Comparison of ENCODE assay signal across 9 mouse cellular contexts in genomic region chr11:35770741-35771504, GRCm38 (mm10). TPM values are rescaled to one million over a fixed set of nuclear protein-coding genes. Genes with fewer than 3 reads are reported as not detected.
DNase-seq lines count a peak whose midpoint lies in the region; ATAC-seq and TF ChIP-seq lines count a peak whose summit lies in the region.
"Had no signal": no experiment of that assay in that cellular context is flagged by ENCODE, and none has a peak within 500 bp of the region (broad histone marks: within the 10 kb centered on the region; RNA-seq: fewer than 3 reads in every experiment).

No protein-coding gene starts in this region.

- 63% methylated on average over 9 of the region's 9 CpGs for WGBS in heart, embryonic 10.5 days
- 71% methylated on average over 9 of the region's 9 CpGs for WGBS in forebrain, embryonic 16.5 days
- 37% methylated on average over 9 of the region's 9 CpGs for WGBS in liver, postnatal 0 days (ENCODE audit: insufficient replicate concordance)

- H3K36me3 ChIP-seq in heart, embryonic 10.5 days, result peaks cover 8% of the 10 kb centered on the region; the same call in 1 of the 2 replicates
- H3K36me3 ChIP-seq in CH12.LX (replicated peaks in 1 of 2; ENCODE audit: control insufficient read depth in 1 of 2, insufficient read depth in 1 of 2, low read length in 1 of 2), result peaks cover 0 to 17% of the 10 kb centered on the region in 2 experiments
- no peaks in the 10 kb centered on the region for H3K36me3 ChIP-seq in forebrain, embryonic 16.5 days (ENCODE audit: control insufficient read depth, insufficient read depth)
- 0 out of 2 replicates have a peak, but pooled peaks cover 2% of the 10 kb centered on the region for H3K36me3 ChIP-seq in liver, postnatal 0 days (replicated peaks; ENCODE audit: insufficient read depth, low read length)

- TF ChIP-seq RAD21 in CH12.LX (IDR thresholded peaks at IDR 0.05; ENCODE audit: low read depth, low read length), result no peak

- dilution Hi-C loops in CH12.LX (cut with MboI; ENCODE audit: extremely low pct_ligation_motif_present, extremely low pct_unique_long_range_greater_than_20kb, low sequenced_read_pairs), result no loop called here

- no peak for TF ChIP-seq POLR2A in CH12.LX (IDR thresholded peaks at IDR 0.05; ENCODE audit: low read depth, low read length)

- peak overlapping the region; percentile 100 for H3K4me2 ChIP-seq in CH12.LX (ENCODE audit: insufficient read depth, low read depth, poor library complexity, severe bottlenecking)
- H3K4me2 ChIP-seq in forebrain, embryonic 16.5 days (ENCODE audit: low read length), result peak overlapping the region; percentile 84
- H3K4me2 ChIP-seq in liver, postnatal 0 days (ENCODE audit: low read depth, low read length), result peak overlapping the region; percentile 83

- TF ChIP-seq CTCF in CH12.LX (conservative IDR thresholded peaks at IDR 0.05 in 1 of 2, IDR thresholded peaks at IDR 0.05 in 1 of 2; ENCODE audit: low read depth in 2 of 2, low read length in 2 of 2), result no peak
- TF ChIP-seq CTCF in liver, postnatal 0 days (IDR thresholded peaks at IDR 0.05; ENCODE audit: low read depth), result no peak

- H3K4me1 ChIP-seq in heart, embryonic 10.5 days, result peaks cover 9% of the 10 kb centered on the region
- H3K4me1 ChIP-seq in CH12.LX (ENCODE audit: control insufficient read depth in 1 of 2, insufficient read depth in 2 of 2), result peaks cover 3 to 60% of the 10 kb centered on the region in 2 experiments; a peak in 3 of 4 replicates
- H3K4me1 ChIP-seq in forebrain, embryonic 16.5 days (replicated peaks; ENCODE audit: control insufficient read depth, insufficient read depth, low read length), result peaks cover 18% of the 10 kb centered on the region
- peaks cover 26% of the 10 kb centered on the region for H3K4me1 ChIP-seq in liver, postnatal 0 days (ENCODE audit: insufficient read depth)

- peak overlapping the region; percentile 90 for H3K4me3 ChIP-seq in heart, embryonic 10.5 days
- H3K4me3 ChIP-seq in CH12.LX (replicated peaks in 1 of 3; ENCODE audit: low read depth in 2 of 3, low read length in 2 of 3, poor library complexity in 1 of 3), result peak overlapping the region; percentile 68 to 100 (median 90)
- H3K4me3 ChIP-seq in forebrain, embryonic 16.5 days (replicated peaks; ENCODE audit: low read length), result peak overlapping the region; percentile 97
- H3K4me3 ChIP-seq in liver, postnatal 0 days (ENCODE audit: low read depth, low read length), result peak overlapping the region; percentile 71

- H3K27me3 ChIP-seq in heart, embryonic 10.5 days (ENCODE audit: insufficient read depth, poor library complexity, severe bottlenecking), result no peaks in the 10 kb centered on the region
- H3K27me3 ChIP-seq in CH12.LX (replicated peaks), result peaks cover 7% of the 10 kb centered on the region
- no peaks in the 10 kb centered on the region for H3K27me3 ChIP-seq in forebrain, embryonic 16.5 days (replicated peaks; ENCODE audit: control insufficient read depth, insufficient read depth, low read length)
- H3K27me3 ChIP-seq in liver, postnatal 0 days (ENCODE audit: insufficient read depth, low read length), result no peaks in the 10 kb centered on the region

- no peak for ATAC-seq in forebrain, embryonic 16.5 days
- ATAC-seq in liver, postnatal 0 days, result no peak

- DNase-seq in heart, embryonic 10.5 days (ENCODE audit: low spot score), result no peak
- DNase-seq in heart, adult 11 months, result no peak
- no peak for DNase-seq in CH12.LX (ENCODE audit: extremely low read depth)
- DNase-seq in liver, postnatal 0 days, result no peak
- no peak for DNase-seq in urinary bladder, adult 2 months (ENCODE audit: low spot score)
- DNase-seq in adrenal gland, postnatal 14 days, result no peak
- no peak for DNase-seq in T-cell, adult 2 months (ENCODE audit: low spot score)

- no peak for TF ChIP-seq EP300 in CH12.LX (IDR thresholded peaks at IDR 0.05; ENCODE audit: low read length)
- no peak for TF ChIP-seq EP300 in liver, postnatal 0 days (IDR thresholded peaks at IDR 0.05; ENCODE audit: low read depth)

- peak overlapping the region; percentile 99; the same call in 1 of the 2 replicates for H3K27ac ChIP-seq in heart, embryonic 10.5 days
- H3K27ac ChIP-seq in CH12.LX (ENCODE audit: insufficient read depth, low read depth), result no peak overlapping the region
- no peak overlapping the region for H3K27ac ChIP-seq in forebrain, embryonic 16.5 days (ENCODE audit: low read length)
- H3K27ac ChIP-seq in liver, postnatal 0 days (ENCODE audit: low read depth), result peak overlapping the region; percentile 89; the same call in 1 of the 2 replicates

- peak overlapping the region; percentile 93 for H3K9ac ChIP-seq in CH12.LX (ENCODE audit: insufficient read depth, low read depth)
- H3K9ac ChIP-seq in forebrain, embryonic 16.5 days (replicated peaks; ENCODE audit: low read depth, low read length), result peak overlapping the region; percentile 90
- H3K9ac ChIP-seq in liver, postnatal 0 days (replicated peaks), result peak overlapping the region; percentile 86

- H3K79me2 ChIP-seq in CH12.LX (replicated peaks; ENCODE audit: control insufficient read depth, extremely low read depth, insufficient read depth, poor library complexity, severe bottlenecking), result peaks cover 57% of the 10 kb centered on the region

- H3K9me3 ChIP-seq in heart, embryonic 10.5 days, result no peaks in the 10 kb centered on the region
- no peaks in the 10 kb centered on the region for H3K9me3 ChIP-seq in CH12.LX (replicated peaks; ENCODE audit: low read length)
- no peaks in the 10 kb centered on the region for H3K9me3 ChIP-seq in forebrain, embryonic 16.5 days (ENCODE audit: control insufficient read depth, low read length)
- no peaks in the 10 kb centered on the region for H3K9me3 ChIP-seq in liver, postnatal 0 days (ENCODE audit: low read length)

- in situ Hi-C loops in CH12.LX (cut with MboI; ENCODE audit: low pct_ligation_motif_present, low pct_unique_long_range_greater_than_20kb, low sequenced_read_pairs), result no loop called here

TF ChIP-seq in CH12.LX, 34 proteins besides CTCF, POLR2A, EP300 and RAD21:
- TF ChIP-seq BHLHE40 (IDR thresholded peaks at IDR 0.05; ENCODE audit: low read depth, low read length), result 0 out of 2 replicates have a peak, but pooled peaks have one; percentile 13
- no peak for TF ChIP-seq KAT2A (IDR thresholded peaks at IDR 0.05; ENCODE audit: insufficient replicate concordance, low read length)

RNA-seq across cellular contexts. Expression of gene Pank3, which starts 1.6 kb away (rescaled TPM):
- 9.4 and 10.7 TPM in 2 replicates for polyA plus RNA-seq in heart, embryonic 10.5 days (2016; fragmentation: Nextera tagmentation; extraction: Ambion mirVana)
- 18.2 and 22.7 TPM in 2 replicates for total RNA-seq in CH12.LX (2012; rRNA removed)
- 36.4 and 40.2 TPM in 2 replicates for total RNA-seq in CH12.LX (2014; rRNA removed)
- 19.6 and 22.5 TPM in 2 replicates for polyA plus RNA-seq in CH12.LX (2012; ENCODE audit: insufficient read length, low read depth)
- 24.4 and 28.8 TPM in 2 replicates for polyA plus RNA-seq in forebrain, embryonic 16.5 days (2015; fragmentation: Nextera tagmentation; extraction: Ambion mirVana)
- polyA plus RNA-seq in liver, postnatal 0 days (2015; fragmentation: Nextera tagmentation; extraction: Ambion mirVana), result 4.8 and 5.5 TPM in 2 replicates
- 16.7 and 17.9 TPM in 2 replicates for polyA plus RNA-seq in urinary bladder, adult 2 months (2012; rRNA removed)
- total RNA-seq in adrenal gland, postnatal 14 days (2021), result 46.8 and 51.4 TPM in 2 replicates

RNA-seq across cellular contexts. Expression of gene Fbll1, which starts 27.8 kb away (rescaled TPM):
- not detected in 2 replicates for polyA plus RNA-seq in heart, embryonic 10.5 days (2016; fragmentation: Nextera tagmentation; extraction: Ambion mirVana)
- total RNA-seq in CH12.LX (2012; rRNA removed), result not detected in 2 replicates
- not detected in 2 replicates for total RNA-seq in CH12.LX (2014; rRNA removed)
- polyA plus RNA-seq in CH12.LX (2012; ENCODE audit: insufficient read length, low read depth), result not detected in 2 replicates
- polyA plus RNA-seq in forebrain, embryonic 16.5 days (2015; fragmentation: Nextera tagmentation; extraction: Ambion mirVana), result 13.1 and 15.6 TPM in 2 replicates
- polyA plus RNA-seq in liver, postnatal 0 days (2015; fragmentation: Nextera tagmentation; extraction: Ambion mirVana), result not detected in 2 replicates
- 0.07 TPM in 1 of 2 replicates, not detected in the other for polyA plus RNA-seq in urinary bladder, adult 2 months (2012; rRNA removed)
- total RNA-seq in adrenal gland, postnatal 14 days (2021), result 0.67 and 0.83 TPM in 2 replicates
- polyA plus RNA-seq: gonadal fat pad, adult 2 months had no signal

Comparison
In these comparisons a context has a peak if more than half of its experiments do, and no peak if none do; other contexts are left out.
1. H3K27ac ChIP-seq: peak in heart, embryonic 10.5 days (single experiment) and liver, postnatal 0 days (single experiment); none in CH12.LX (single experiment) and forebrain, embryonic 16.5 days (single experiment).
2. RNA of gene Fbll1, which starts 27.8 kb away (polyA plus RNA-seq): 13.1 to 15.6 TPM in forebrain, embryonic 16.5 days; not detected in CH12.LX, not detected in heart, embryonic 10.5 days, 0.07 TPM in urinary bladder, adult 2 months and not detected in liver, postnatal 0 days; every median in the first group is over 10 times any median in the second.
3. Peak in every context shown above with its lines, with median percentiles within 50 percentile points of each other: H3K4me3 ChIP-seq, H3K4me2 ChIP-seq and H3K9ac ChIP-seq.